Mouse (Mus musculus) lung, adult 2 months (tissue): ENCODE results near the gene Lbh.

Experiments
- CTCF ChIP-seq: fragments of 200-500 bp; IDR thresholded peaks from 2 replicates; pipeline ENCODE4 v1.5.1; 2011; ENCODE audit warnings: mild to moderate bottlenecking, low read length, control low read depth; ENCODE audit not compliant: insufficient read depth
- POLR2A ChIP-seq: fragments of 200-500 bp; IDR thresholded peaks from 2 replicates; pipeline ENCODE4 v1.6.1; 2011; ENCODE audit warnings: low read depth, mild to moderate bottlenecking, control low read depth, low read length, borderline replicate concordance; ENCODE audit errors: extremely low read depth

DNA sequence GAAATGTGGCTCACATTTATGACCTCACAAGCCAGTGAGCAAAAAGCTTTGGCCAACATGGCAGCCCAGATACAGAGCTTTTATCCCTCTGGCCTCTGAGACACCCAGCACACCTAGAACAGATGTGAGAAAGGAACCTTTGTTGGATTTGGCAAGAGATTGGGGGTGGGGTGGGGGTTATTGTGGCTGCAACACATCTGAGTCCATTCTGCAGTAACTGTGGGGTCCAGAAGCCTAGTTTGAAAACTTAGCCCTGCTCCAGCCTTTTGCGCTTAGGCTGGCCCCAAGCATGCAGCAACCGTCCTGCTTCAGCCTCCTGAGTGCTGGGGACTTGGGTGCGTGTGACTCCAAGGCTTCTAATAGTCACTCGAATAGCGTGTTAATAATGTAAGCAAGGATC is 14.8 kb upstream of the Lbh start:
- TF ChIP-seq CTCF (no peak), POLR2A (no peak)
